Mouse (Mus musculus) liver, embryonic 14.5 days (tissue): ENCODE measurements around the gene Ccl9. TPM values are rescaled to one million over a fixed set of nuclear protein-coding genes. Genes with fewer than 3 reads are reported as not detected.

Experiments used
- ATAC-seq: fragments of 200-750 bp; cut with Nextera tagmentation; 2 replicates; pipeline ENCODE4 v1.8.0; 2017; ENCODE audit warnings: moderate number of reproducible peaks, mild to moderate bottlenecking, moderate library complexity; ENCODE audit not compliant: insufficient read depth
- DNase-seq, 3 experiments: peaks; one replicate each; pipeline ENCODE4 v3.0.0-alpha.2; 2012 to 2013; ENCODE audit warnings: low read depth in 3 of 3, low spot score in 3 of 3
- H3K27ac ChIP-seq: fragments of 300-500 bp; sonication (generic); 2 replicates; pipeline ENCODE4 v1.5.1; 2014; ENCODE audit warnings: moderate library complexity, mild to moderate bottlenecking, control low read depth, inconsistent platforms
- H3K27me3 ChIP-seq: fragments of 300-500 bp; sonication (generic); 2 replicates; pipeline ENCODE4 v1.6.1; 2014; ENCODE audit warnings: mild to moderate bottlenecking, low read length, moderate library complexity; ENCODE audit not compliant: control insufficient read depth, insufficient read depth
- H3K36me3 ChIP-seq: fragments of 300-500 bp; sonication (generic); replicated peaks from 2 replicates; pipeline ENCODE4 v1.6.1; 2014; ENCODE audit warnings: low read depth; ENCODE audit not compliant: control insufficient read depth, insufficient read depth
- H3K4me1 ChIP-seq, 2 experiments: fragments of 200-500 bp in 1 of 2; fragments of 300-500 bp in 1 of 2; sonication (generic) in 1 of 2; replicated peaks; 2 replicates each; pipeline ENCODE4 v1.6.1; 2012 to 2014; ENCODE audit warnings: antibody characterized with exemption in 1 of 2, inconsistent platforms in 1 of 2, low read length in 1 of 2; ENCODE audit not compliant: control insufficient read depth in 2 of 2, insufficient read depth in 2 of 2
- H3K4me2 ChIP-seq: fragments of 300-500 bp; sonication (generic); 2 replicates; pipeline ENCODE4 v1.6.1; 2014; ENCODE audit warnings: low read depth, mild to moderate bottlenecking, control low read depth, moderate library complexity
- H3K4me3 ChIP-seq, 2 experiments: fragments of 200-500 bp in 1 of 2; fragments of 300-500 bp in 1 of 2; sonication (generic) in 1 of 2; 2 replicates each; pipeline ENCODE4 v1.5.1; 2012 to 2014; ENCODE audit warnings: low read depth in 2 of 2, low read length in 2 of 2, mild to moderate bottlenecking in 2 of 2, control low read depth in 1 of 2, inconsistent platforms in 1 of 2, moderate library complexity in 1 of 2; ENCODE audit not compliant: insufficient read depth in 1 of 2
- H3K9ac ChIP-seq: fragments of 300-500 bp; sonication (generic); replicated peaks from 2 replicates; pipeline ENCODE4 v1.6.1; 2014; ENCODE audit warnings: mild to moderate bottlenecking, control low read depth, moderate library complexity
- H3K9me3 ChIP-seq: fragments of 300-500 bp; sonication (generic); 2 replicates; pipeline ENCODE4 v1.6.1; 2016; ENCODE audit warnings: low read length, mixed read lengths; ENCODE audit not compliant: control insufficient read depth
- CTCF ChIP-seq: IDR thresholded peaks from 2 replicates; pipeline ENCODE4 v1.5.1; 2016; ENCODE audit warnings: antibody characterized with exemption, low read depth, control low read depth
- EP300 ChIP-seq: IDR thresholded peaks from 2 replicates; pipeline ENCODE4 v1.6.1; 2016; ENCODE audit warnings: antibody characterized with exemption, low read depth
- WGBS: fragments of 180-500 bp; shearing (Covaris S2); extraction: QIAGEN DNeasy Blood & Tissue Kit; methylation state at CpG from one replicate; pipeline ENCODE4 v1.1.7; 2014; ENCODE audit not compliant: insufficient replicate concordance; 5-methylcytosine and 5-hydroxymethylcytosine counted together
- polyA plus RNA-seq, 2 experiments: library from polyadenylated mRNA; depleted of rRNA in 1 of 2; stranded (reverse) in 1 of 2; unstranded in 1 of 2; fragments of >200 nt; fragmentation: Nextera tagmentation in 1 of 2; extraction: Ambion mirVana in 1 of 2; gene quantifications; 2 replicates each; pipeline versions ENCODE4 v1.2.1 to v1.2.3; 2012 to 2014

Ccl9 gene
- polyA plus RNA-seq, 2 experiments = 9.7 to 35.5 TPM

GRCm38 (mm10) chr11:83572223-83572622, 6.2 kb downstream of the Ccl9 start:
- no peaks in the 10 kb centered on the region for H3K27me3 ChIP-seq
- no peak for ATAC-seq
- H3K9me3 ChIP-seq = no peaks in the 10 kb centered on the region
- no peak overlapping the region for H3K27ac ChIP-seq
- H3K36me3 ChIP-seq = no peaks in the 10 kb centered on the region
- WGBS = 23% methylated on average over 8 of the region's 8 CpGs
- H3K4me3 ChIP-seq = no peak overlapping the region
- peaks cover 0 to 12% of the 10 kb centered on the region in 2 experiments; a peak in 2 of 4 replicates for H3K4me1 ChIP-seq
- H3K9ac ChIP-seq = no peak overlapping the region
- no peak for TF ChIP-seq CTCF
- TF ChIP-seq EP300 = no peak
- H3K4me2 ChIP-seq = no peak overlapping the region
- DNase-seq = peak in 1 of 3 experiments; percentile 17

GRCm38 (mm10) chr11:83570189-83570588, 8.2 kb downstream of the Ccl9 start:
- Histone ChIP-seq H3K27ac (no peak overlapping the region), H3K27me3 (no peaks in the 10 kb centered on the region), H3K4me1 (peaks cover 0 to 12% of the 10 kb centered on the region in 2 experiments; a peak in 2 of 4 replicates), H3K4me3 (no peak overlapping the region), H3K36me3 (no peaks in the 10 kb centered on the region), H3K4me2 (no peak overlapping the region), H3K9me3 (no peaks in the 10 kb centered on the region), H3K9ac (no peak overlapping the region)
- 49% methylated on average over 2 of the region's 2 CpGs for WGBS
- ATAC-seq (no peak), DNase-seq (no peak)
- no peak for TF ChIP-seq EP300
- no peak for TF ChIP-seq CTCF

- Histone ChIP-seq H3K4me3 (no peak overlapping the region), H3K27ac (no peak overlapping the region), H3K36me3 (no peaks in the 10 kb centered on the region), H3K9ac (no peak overlapping the region), H3K27me3 (no peaks in the 10 kb centered on the region), H3K9me3 (no peaks in the 10 kb centered on the region), H3K4me1 (peaks cover 0 to 12% of the 10 kb centered on the region in 2 experiments; a peak in 2 of 4 replicates), H3K4me2 (no peak overlapping the region)
- 23% methylated on average over 7 of the region's 7 CpGs for WGBS
- DNase-seq (no peak), ATAC-seq (no peak)
- no peak for TF ChIP-seq CTCF
- TF ChIP-seq EP300 = no peak
These were observed 9.2 kb downstream of the Ccl9 start for GRCm38 (mm10) chr11:83569249-83569648.

DNA sequence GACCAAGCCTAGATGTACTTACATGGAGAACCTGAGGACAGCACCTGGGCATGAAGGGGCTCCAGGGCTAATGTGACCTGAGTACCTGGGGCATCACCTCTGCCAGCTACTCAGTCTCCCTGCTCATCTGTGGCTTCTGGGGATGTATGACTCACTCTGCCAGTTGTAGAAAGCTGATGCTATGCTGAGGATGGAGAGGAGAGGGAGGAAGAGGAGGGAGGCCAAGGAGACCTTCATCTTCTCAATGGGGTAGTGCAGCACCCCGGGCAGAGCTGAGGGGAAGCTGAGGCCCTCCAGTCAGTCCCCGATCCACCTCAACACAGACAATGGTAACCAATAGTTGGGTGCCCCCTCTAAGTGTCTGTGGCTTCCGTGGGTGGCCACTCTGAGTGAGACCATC, 9.7 kb downstream of the Ccl9 start:
- no peak overlapping the region for H3K4me2 ChIP-seq
- H3K4me1 ChIP-seq = peaks cover 0 to 12% of the 10 kb centered on the region in 2 experiments; a peak in 2 of 4 replicates
- H3K36me3 ChIP-seq = no peaks in the 10 kb centered on the region
- 39% methylated on average over 3 of the region's 3 CpGs for WGBS
- H3K9me3 ChIP-seq = no peaks in the 10 kb centered on the region
- H3K27ac ChIP-seq = no peak overlapping the region
- no peak overlapping the region for H3K4me3 ChIP-seq
- no peak overlapping the region for H3K9ac ChIP-seq
- no peaks in the 10 kb centered on the region for H3K27me3 ChIP-seq
- no peak for TF ChIP-seq CTCF
- DNase-seq (no peak), ATAC-seq (no peak)

GRCm38 (mm10) chr11:83568061-83568460, 10.4 kb downstream of the Ccl9 start:
- Histone ChIP-seq H3K4me2 (no peak overlapping the region), H3K27me3 (no peaks in the 10 kb centered on the region), H3K27ac (no peak overlapping the region), H3K4me3 (no peak overlapping the region), H3K9ac (no peak overlapping the region), H3K36me3 (no peaks in the 10 kb centered on the region), H3K9me3 (no peaks in the 10 kb centered on the region), H3K4me1 (peaks cover 0 to 12% of the 10 kb centered on the region in 2 experiments; a peak in 2 of 4 replicates)
- no peak for DNase-seq
- TF ChIP-seq CTCF = no peak
- TF ChIP-seq EP300 = no peak
- ATAC-seq = no peak
- whole genome bisulfite sequencing = 72% methylated on average over 9 of the region's 9 CpGs
